Mouse (Mus musculus): ENCODE data around the gene Ypel2. TPM values are rescaled to one million over a fixed set of nuclear protein-coding genes. Genes with fewer than 3 reads are reported as not detected.
A peak's percentile ranks its signal among the peaks of the same experiment; 100 is the strongest.

Gene Ypel2
- polyA plus RNA-seq, 1 experiment from 2014 or later = 2.4 TPM

DNA sequence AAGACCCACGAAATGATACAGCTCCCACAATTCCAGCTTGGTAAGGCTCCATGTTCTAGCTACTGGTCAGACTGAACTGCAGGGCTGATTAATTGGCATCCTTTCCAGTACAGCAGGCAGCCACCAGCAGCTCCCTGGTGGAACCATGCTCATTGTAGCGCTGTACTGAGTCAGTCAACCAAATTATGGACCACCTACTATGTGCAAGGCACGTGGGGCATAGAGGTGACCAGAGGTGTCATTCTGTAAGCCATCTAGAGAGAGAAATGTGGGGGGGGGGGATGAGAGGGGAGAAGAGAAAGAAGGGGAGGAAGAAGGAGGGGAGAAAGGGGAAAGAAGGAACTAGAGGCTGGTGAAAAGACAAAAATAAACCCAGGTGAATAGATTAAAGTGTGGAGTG lies 68.9 kb downstream of the Ypel2 start:
- H3K9ac ChIP-seq (ENCODE audit: low read depth, low read length) = no peak overlapping the region

DNA sequence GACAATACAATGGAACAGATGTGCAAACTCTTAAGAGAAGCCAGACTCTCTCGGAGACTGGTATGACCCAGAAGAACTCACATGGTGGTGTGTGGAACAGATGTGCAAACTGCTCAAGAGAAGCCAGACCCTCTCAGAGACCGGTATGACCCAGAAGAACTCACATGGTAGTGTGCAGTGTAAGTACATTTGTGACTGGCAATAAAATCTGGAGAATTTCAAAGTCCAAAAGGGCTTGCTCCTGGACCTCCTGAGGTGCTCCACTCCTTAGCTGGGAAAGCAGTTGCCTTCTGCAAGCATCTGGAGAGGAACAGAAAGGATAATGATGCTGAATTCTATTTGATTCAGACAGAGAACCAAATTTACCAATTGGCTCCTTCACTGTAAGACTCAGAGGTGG lies 69.9 kb downstream of the Ypel2 start:
- ATAC-seq (ENCODE audit: low read depth) = no peak
- Histone ChIP-seq H3K36me3 (ENCODE audit: control insufficient read depth, insufficient read depth) (no peaks in the 10 kb centered on the region), H3K9me3 (replicated peaks; ENCODE audit: control insufficient read depth, low read length) (no peaks in the 10 kb centered on the region), H3K4me3 (ENCODE audit: low read depth, low read length) (no peak overlapping the region), H3K27ac (ENCODE audit: low read length) (no peak overlapping the region), H3K27me3 (ENCODE audit: control insufficient read depth, insufficient read depth, low read depth, low read length) (no peaks in the 10 kb centered on the region), H3K4me1 (ENCODE audit: control insufficient read depth, low read depth, low read length) (no peaks in the 10 kb centered on the region), H3K4me2 (ENCODE audit: low read depth, low read length) (no peak overlapping the region), H3K9ac (ENCODE audit: low read depth, low read length) (no peak overlapping the region)
- WGBS (ENCODE audit: insufficient replicate concordance) = 59% methylated on average over 2 of the region's 2 CpGs

More for the DNA sequence above, 68.9 kb downstream of the Ypel2 start:
- Histone ChIP-seq H3K27me3 (ENCODE audit: control insufficient read depth, insufficient read depth, low read depth, low read length) (no peaks in the 10 kb centered on the region), H3K36me3 (ENCODE audit: control insufficient read depth, insufficient read depth) (no peaks in the 10 kb centered on the region), H3K27ac (ENCODE audit: low read length) (no peak overlapping the region), H3K4me3 (ENCODE audit: low read depth, low read length) (no peak overlapping the region), H3K9me3 (replicated peaks; ENCODE audit: control insufficient read depth, low read length) (no peaks in the 10 kb centered on the region), H3K4me2 (ENCODE audit: low read depth, low read length) (no peak overlapping the region), H3K4me1 (ENCODE audit: control insufficient read depth, low read depth, low read length) (no peaks in the 10 kb centered on the region)
- ATAC-seq (ENCODE audit: low read depth) = no peak
- WGBS (ENCODE audit: insufficient replicate concordance) = 52% methylated on average over 3 of the region's 3 CpGs

DNA sequence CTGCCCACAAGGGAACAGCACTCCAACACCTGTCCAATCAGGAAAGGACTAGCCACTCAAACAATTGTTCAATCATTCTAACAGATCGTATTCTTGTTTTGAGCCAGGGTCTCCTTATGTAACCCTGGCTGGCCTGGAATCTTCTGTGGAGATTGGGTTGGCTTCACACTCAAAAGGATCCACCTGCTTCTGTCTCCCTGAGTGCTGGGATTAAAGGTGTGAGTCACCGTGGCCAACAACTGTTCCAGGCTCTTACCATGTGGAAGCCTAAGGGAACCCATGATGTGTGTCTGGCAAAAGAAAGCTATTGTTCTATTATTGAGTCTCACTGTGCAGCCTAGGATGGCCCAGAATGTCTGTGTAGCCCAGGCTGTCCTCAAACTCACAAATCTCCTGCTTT lies 71.5 kb downstream of the Ypel2 start:
- no peaks in the 10 kb centered on the region for H3K27me3 ChIP-seq (ENCODE audit: control insufficient read depth, insufficient read depth, low read depth, low read length)
- no peak for ATAC-seq (ENCODE audit: low read depth)
- WGBS (ENCODE audit: insufficient replicate concordance) = 65% methylated on average over 2 of the region's 2 CpGs

DNA sequence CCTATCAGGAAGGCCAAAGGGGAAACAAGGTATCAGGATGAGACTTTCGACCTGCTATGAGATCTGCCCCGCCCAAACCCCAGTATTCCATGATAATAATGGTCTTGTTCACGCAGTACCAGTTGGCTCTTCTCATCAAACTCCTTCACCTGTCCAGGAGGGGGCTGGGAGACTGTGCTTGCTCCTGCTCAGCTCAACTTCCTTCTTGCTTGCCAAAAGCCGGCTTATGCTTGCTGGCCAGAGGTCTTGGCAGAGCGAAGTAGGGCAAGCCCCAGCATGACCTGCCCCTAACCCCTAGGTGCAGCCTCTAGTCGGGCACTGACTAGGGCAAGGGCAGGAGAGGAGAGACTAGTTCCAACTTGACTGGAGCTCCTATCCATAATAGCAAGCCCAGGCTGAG lies 72.2 kb downstream of the Ypel2 start:
- Histone ChIP-seq H3K4me1 (ENCODE audit: control insufficient read depth, low read depth, low read length) (no peaks in the 10 kb centered on the region; the same call in 1 of the 2 replicates), H3K27ac (ENCODE audit: low read length) (no peak overlapping the region), H3K4me2 (ENCODE audit: low read depth, low read length) (no peak overlapping the region), H3K4me3 (ENCODE audit: low read depth, low read length) (no peak overlapping the region), H3K36me3 (ENCODE audit: control insufficient read depth, insufficient read depth) (no peaks in the 10 kb centered on the region), H3K9me3 (replicated peaks; ENCODE audit: control insufficient read depth, low read length) (no peaks in the 10 kb centered on the region), H3K9ac (ENCODE audit: low read depth, low read length) (no peak overlapping the region), H3K27me3 (ENCODE audit: control insufficient read depth, insufficient read depth, low read depth, low read length) (no peaks in the 10 kb centered on the region)
- ATAC-seq (ENCODE audit: low read depth) = no peak
- WGBS (ENCODE audit: insufficient replicate concordance) = 54% methylated on average over 6 of the region's 6 CpGs

More for the DNA sequence above, 71.5 kb downstream of the Ypel2 start:
- Histone ChIP-seq H3K27ac (ENCODE audit: low read length) (no peak overlapping the region), H3K4me1 (ENCODE audit: control insufficient read depth, low read depth, low read length) (no peaks in the 10 kb centered on the region), H3K4me2 (ENCODE audit: low read depth, low read length) (no peak overlapping the region), H3K36me3 (ENCODE audit: control insufficient read depth, insufficient read depth) (no peaks in the 10 kb centered on the region), H3K4me3 (ENCODE audit: low read depth, low read length) (no peak overlapping the region), H3K9ac (ENCODE audit: low read depth, low read length) (no peak overlapping the region), H3K9me3 (replicated peaks; ENCODE audit: control insufficient read depth, low read length) (no peaks in the 10 kb centered on the region)

DNA sequence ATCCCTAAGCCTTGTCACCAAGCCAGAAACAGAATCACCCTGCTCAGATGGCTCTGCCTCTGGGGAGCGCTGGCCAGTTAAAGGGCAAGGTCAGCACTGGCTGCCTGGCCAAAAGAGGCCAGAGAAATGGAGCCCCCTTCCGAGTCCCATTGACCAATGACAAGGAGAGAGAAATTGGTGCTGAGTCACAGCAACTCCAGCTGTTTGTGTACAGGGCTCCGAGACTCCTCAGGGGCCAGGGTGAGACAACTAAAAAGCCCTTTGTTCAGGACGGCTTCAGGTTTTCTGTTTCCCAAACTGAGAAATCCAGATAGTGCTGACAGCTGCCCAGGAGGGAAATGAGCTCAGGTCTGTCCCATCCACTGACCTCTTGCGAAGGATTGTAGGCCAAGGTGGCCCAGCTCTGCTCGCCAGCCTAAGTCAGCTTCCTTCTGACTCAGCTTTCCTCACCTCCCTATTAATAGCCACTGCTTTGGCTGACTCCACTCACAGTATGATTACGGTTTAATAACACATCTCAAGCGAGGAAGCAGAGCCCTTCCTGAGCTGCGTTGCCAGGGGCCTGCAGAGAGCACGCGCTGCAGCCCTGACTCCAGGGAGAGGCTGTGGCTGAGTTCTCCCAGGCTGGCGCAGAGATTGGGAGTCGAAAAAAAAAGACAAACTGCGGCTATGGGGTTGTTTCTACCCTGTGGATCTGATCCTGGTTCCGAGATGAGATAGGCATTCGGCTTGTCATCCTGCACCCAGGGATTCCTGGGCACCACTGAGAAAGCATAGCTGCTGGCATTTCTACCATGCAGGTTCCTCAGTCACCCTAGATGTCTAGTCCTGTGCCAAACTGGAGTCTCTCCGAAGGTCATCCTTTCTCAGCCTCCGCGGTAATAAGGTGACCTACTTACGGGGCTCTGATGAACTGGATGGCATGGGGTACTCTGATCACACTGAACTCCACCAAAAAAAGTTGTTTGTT lies 73.1 kb downstream of the Ypel2 start:
- H3K27ac ChIP-seq (ENCODE audit: low read length) = no peak overlapping the region
- peak; percentile 33 for ATAC-seq (ENCODE audit: low read depth)
- H3K9me3 ChIP-seq (replicated peaks; ENCODE audit: control insufficient read depth, low read length) = no peaks in the 10 kb centered on the region
- H3K36me3 ChIP-seq (ENCODE audit: control insufficient read depth, insufficient read depth) = no peaks in the 10 kb centered on the region
- WGBS (ENCODE audit: insufficient replicate concordance) = 54% methylated on average over 20 of the region's 20 CpGs
- no peaks in the 10 kb centered on the region for H3K27me3 ChIP-seq (ENCODE audit: control insufficient read depth, insufficient read depth, low read depth, low read length)
- H3K9ac ChIP-seq (ENCODE audit: low read depth, low read length) = no peak overlapping the region
- no peaks in the 10 kb centered on the region; the same call in 1 of the 2 replicates for H3K4me1 ChIP-seq (ENCODE audit: control insufficient read depth, low read depth, low read length)
- H3K4me2 ChIP-seq (ENCODE audit: low read depth, low read length) = no peak overlapping the region
- H3K4me3 ChIP-seq (ENCODE audit: low read depth, low read length) = no peak overlapping the region

DNA sequence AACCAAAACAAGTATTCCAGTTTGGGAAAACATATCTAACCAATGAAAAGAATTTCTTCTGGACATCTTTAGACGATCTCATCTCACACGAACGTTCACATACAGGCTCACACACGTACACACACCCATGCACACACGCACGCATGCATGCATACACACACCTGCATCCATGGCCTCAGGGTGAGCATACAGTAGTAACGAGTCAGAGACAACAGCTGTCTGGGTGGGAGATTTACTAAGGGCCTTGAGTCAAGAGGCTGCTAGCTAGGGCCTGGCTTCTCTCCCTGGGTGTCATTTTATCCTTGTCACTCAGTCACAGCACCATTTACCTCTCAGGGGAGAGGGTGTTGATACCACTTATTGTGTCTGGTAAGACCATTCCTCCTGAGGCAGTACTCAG lies 74.0 kb downstream of the Ypel2 start:
- H3K27ac ChIP-seq (ENCODE audit: low read length) = no peak overlapping the region
- H3K36me3 ChIP-seq (ENCODE audit: control insufficient read depth, insufficient read depth) = no peaks in the 10 kb centered on the region
- WGBS (ENCODE audit: insufficient replicate concordance) = 74% methylated on average over 7 of the region's 7 CpGs
- no peak overlapping the region for H3K4me2 ChIP-seq (ENCODE audit: low read depth, low read length)
- H3K27me3 ChIP-seq (ENCODE audit: control insufficient read depth, insufficient read depth, low read depth, low read length) = no peaks in the 10 kb centered on the region
- H3K9ac ChIP-seq (ENCODE audit: low read depth, low read length) = no peak overlapping the region
- no peak for ATAC-seq (ENCODE audit: low read depth)
- H3K4me1 ChIP-seq (ENCODE audit: control insufficient read depth, low read depth, low read length) = no peaks in the 10 kb centered on the region; the same call in 1 of the 2 replicates
- H3K9me3 ChIP-seq (replicated peaks; ENCODE audit: control insufficient read depth, low read length) = no peaks in the 10 kb centered on the region
- no peak overlapping the region for H3K4me3 ChIP-seq (ENCODE audit: low read depth, low read length)

DNA sequence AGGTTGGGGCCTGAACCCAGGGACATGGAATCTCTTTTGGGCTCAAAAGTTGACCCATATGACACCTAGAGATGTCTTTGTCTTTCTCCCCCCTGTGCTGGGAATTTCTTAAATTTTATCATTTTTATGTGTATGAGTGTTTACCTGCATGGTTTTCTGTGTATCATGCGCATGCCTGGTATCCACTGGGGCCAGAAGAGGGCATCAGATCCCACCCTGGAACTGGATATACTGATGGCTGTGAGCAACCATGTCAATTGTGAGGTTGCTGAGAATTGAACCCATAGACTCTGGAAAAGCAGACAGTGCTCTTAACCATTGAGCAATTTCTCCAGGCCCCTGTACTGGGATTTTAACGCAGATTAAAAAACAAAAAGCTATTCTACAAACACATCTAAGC lies 76.0 kb downstream of the Ypel2 start:
- Histone ChIP-seq H3K9me3 (replicated peaks; ENCODE audit: control insufficient read depth, low read length) (no peaks in the 10 kb centered on the region), H3K36me3 (ENCODE audit: control insufficient read depth, insufficient read depth) (no peaks in the 10 kb centered on the region), H3K9ac (ENCODE audit: low read depth, low read length) (no peak overlapping the region), H3K4me1 (ENCODE audit: control insufficient read depth, low read depth, low read length) (no peaks in the 10 kb centered on the region; the same call in 1 of the 2 replicates), H3K27ac (ENCODE audit: low read length) (no peak overlapping the region), H3K4me2 (ENCODE audit: low read depth, low read length) (no peak overlapping the region), H3K4me3 (ENCODE audit: low read depth, low read length) (no peak overlapping the region), H3K27me3 (ENCODE audit: control insufficient read depth, insufficient read depth, low read depth, low read length) (no peaks in the 10 kb centered on the region)
- no peak for ATAC-seq (ENCODE audit: low read depth)
- 68% methylated on average over 2 of the region's 2 CpGs for WGBS (ENCODE audit: insufficient replicate concordance)

DNA sequence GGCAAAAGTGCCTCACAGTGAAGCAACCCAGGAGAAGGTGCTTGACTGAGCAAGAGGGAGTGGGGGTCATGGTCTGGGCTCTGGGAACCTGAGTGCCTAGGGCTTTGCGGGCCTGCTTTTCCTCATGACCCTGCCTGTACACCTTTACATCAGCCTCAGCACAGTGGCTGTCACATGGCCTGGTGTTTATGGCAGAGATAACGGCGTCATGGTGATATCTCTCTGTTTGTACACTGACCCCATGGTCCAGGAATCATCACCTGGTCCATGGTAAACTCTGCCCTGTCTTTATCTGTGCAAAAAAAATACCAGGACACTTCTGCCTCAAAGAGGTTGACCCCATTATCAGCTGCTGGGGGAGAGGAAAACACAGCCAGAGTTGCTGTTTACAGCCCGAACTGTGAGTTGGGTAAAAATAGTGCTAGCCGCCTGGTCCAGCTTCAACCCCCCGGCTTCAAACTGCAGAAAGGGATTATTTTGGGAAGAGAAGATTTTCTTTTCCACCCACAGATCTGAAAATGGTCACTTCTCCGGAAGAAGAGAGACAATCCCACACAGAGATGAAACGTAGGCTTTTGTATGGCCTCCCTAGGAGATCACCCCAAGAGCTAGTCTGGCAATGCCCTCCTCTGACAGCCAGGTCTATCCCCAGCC lies 76.8 kb downstream of the Ypel2 start:
- WGBS (ENCODE audit: insufficient replicate concordance) = 51% methylated on average over 8 of the region's 8 CpGs

DNA sequence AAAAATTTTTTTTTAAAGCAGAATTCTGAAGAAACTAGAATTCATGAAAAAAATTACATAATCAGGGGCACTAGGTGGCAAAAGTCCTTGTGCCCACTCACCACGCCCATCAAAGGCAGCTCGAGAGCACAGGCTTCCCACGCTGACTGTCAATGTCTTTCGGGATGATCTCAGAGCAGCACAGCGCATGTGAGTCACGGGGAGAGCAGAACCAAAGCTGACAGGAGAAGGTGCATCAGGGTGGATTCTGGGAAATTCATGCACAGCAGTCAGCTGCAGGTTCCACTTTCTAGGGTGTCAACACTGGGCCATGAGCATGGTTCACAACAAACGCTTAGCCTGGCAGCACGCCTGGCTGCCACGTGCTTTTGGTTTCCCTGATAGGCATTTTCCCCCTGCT lies 79.2 kb downstream of the Ypel2 start:
- no peaks in the 10 kb centered on the region for H3K9me3 ChIP-seq (replicated peaks; ENCODE audit: control insufficient read depth, low read length)
- H3K27me3 ChIP-seq (ENCODE audit: control insufficient read depth, insufficient read depth, low read depth, low read length) = no peaks in the 10 kb centered on the region
- H3K9ac ChIP-seq (ENCODE audit: low read depth, low read length) = no peak overlapping the region
- ATAC-seq (ENCODE audit: low read depth) = no peak
- no peak overlapping the region for H3K4me3 ChIP-seq (ENCODE audit: low read depth, low read length)
- WGBS (ENCODE audit: insufficient replicate concordance) = 66% methylated on average over 9 of the region's 9 CpGs
- H3K4me1 ChIP-seq (ENCODE audit: control insufficient read depth, low read depth, low read length) = no peaks in the 10 kb centered on the region; the same call in 1 of the 2 replicates
- H3K4me2 ChIP-seq (ENCODE audit: low read depth, low read length) = no peak overlapping the region
- H3K36me3 ChIP-seq (ENCODE audit: control insufficient read depth, insufficient read depth) = no peaks in the 10 kb centered on the region
- no peak overlapping the region for H3K27ac ChIP-seq (ENCODE audit: low read length)

More for the DNA sequence above, 76.8 kb downstream of the Ypel2 start:
- H3K9me3 ChIP-seq (replicated peaks; ENCODE audit: control insufficient read depth, low read length) = no peaks in the 10 kb centered on the region
- H3K4me1 ChIP-seq (ENCODE audit: control insufficient read depth, low read depth, low read length) = no peaks in the 10 kb centered on the region; the same call in 1 of the 2 replicates
- no peak overlapping the region for H3K4me2 ChIP-seq (ENCODE audit: low read depth, low read length)
- H3K27ac ChIP-seq (ENCODE audit: low read length) = no peak overlapping the region
- peak; percentile 83 for ATAC-seq (ENCODE audit: low read depth)
- no peaks in the 10 kb centered on the region for H3K36me3 ChIP-seq (ENCODE audit: control insufficient read depth, insufficient read depth)
- H3K4me3 ChIP-seq (ENCODE audit: low read depth, low read length) = no peak overlapping the region
- H3K27me3 ChIP-seq (ENCODE audit: control insufficient read depth, insufficient read depth, low read depth, low read length) = no peaks in the 10 kb centered on the region
- no peak overlapping the region for H3K9ac ChIP-seq (ENCODE audit: low read depth, low read length)
